Mouse (Mus musculus): ENCODE data around the gene Ccdc63.

- TF ChIP-seq GATA2 (IDR thresholded peaks at IDR 0.05; ENCODE audit: borderline replicate concordance, low read depth, low read length), result no peak
- no peak for TF ChIP-seq CTCF (IDR thresholded peaks at IDR 0.05; ENCODE audit: low read depth, low read length)
- TF ChIP-seq TAL1 (conservative IDR thresholded peaks at IDR 0.05; ENCODE audit: low read depth, low read length), result no peak
- TF ChIP-seq GATA1 (IDR thresholded peaks at IDR 0.05; ENCODE audit: borderline replicate concordance, low read length), result no peak
- no peak for TF ChIP-seq POLR2AphosphoS5 (IDR thresholded peaks at IDR 0.05; ENCODE audit: insufficient replicate concordance, low read depth, low read length)
Observed at GRCm38 (mm10) chr5:122116243-122116642, 24.4 kb downstream of the Ccdc63 start.
